Mouse (Mus musculus): ENCODE measurements at regions not wholly inside any gene's neighbourhood (a gene's known extent, or its start where the extent isn't known, plus 50 kb on each side); places are given as distances from the start of the nearest gene placed in this dataset.

DNA sequence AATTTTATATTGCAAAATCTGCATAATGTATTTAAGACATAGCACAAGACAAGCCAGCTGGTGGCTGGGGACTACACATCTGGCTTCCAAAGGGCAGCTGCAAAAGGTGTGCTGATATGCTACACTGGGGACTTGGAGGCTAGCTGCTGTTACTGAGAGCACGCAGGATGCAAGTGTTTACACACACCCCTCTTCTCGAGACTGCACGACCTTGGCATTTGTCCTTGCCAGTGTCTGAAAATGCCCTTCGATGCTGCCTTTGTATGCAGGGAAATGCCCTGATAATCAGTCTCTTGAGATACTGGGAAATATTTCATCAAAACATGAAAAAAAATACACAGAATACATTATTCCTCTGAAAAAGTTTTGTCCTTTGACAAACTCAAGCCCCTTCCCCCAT is 86.3 kb downstream of the Elovl4 start:
- TF ChIP-seq GATA1 (IDR thresholded peaks at IDR 0.05; ENCODE audit: borderline replicate concordance, low read length) = no peak
- no peak for TF ChIP-seq FLI1 (IDR thresholded peaks at IDR 0.05; ENCODE audit: low read length)

Data from megakaryocyte, embryonic 14.5 days (primary cell).